Mouse (Mus musculus) Muller cell, postnatal 12 days (primary cell): Measurements from ENCODE around the gene Ubxn11.

Experiments
- DNase-seq: peaks from one replicate; pipeline ENCODE4 v3.0.0-alpha.2; 2015; ENCODE audit errors: inconsistent ontology term

The Ubxn11 gene

GRCm38 (mm10) chr4:134090521-134091224 lies 11.7 kb upstream of the Ubxn11 start:
- DNase-seq = no peak

- no peak for DNase-seq
Observed at GRCm38 (mm10) chr4:134091225-134091529, 11.2 kb upstream of the Ubxn11 start.

GRCm38 (mm10) chr4:134092382-134093288 lies 9.7 kb upstream of the Ubxn11 start:
- peak; percentile 19 for DNase-seq

- DNase-seq = no peak
Observed at GRCm38 (mm10) chr4:134094004-134094564, 8.3 kb upstream of the Ubxn11 start.

- DNase-seq = no peak
Observed at GRCm38 (mm10) chr4:134094923-134095547, 7.3 kb upstream of the Ubxn11 start, which contains the start of gene Cd52. Cd52 (minus strand) TSS chr4:134095082.

GRCm38 (mm10) chr4:134096120-134096519 lies 6.2 kb upstream of the Ubxn11 start:
- DNase-seq = no peak

GRCm38 (mm10) chr4:134097015-134097608 lies 5.3 kb upstream of the Ubxn11 start:
- DNase-seq = no peak

GRCm38 (mm10) chr4:134098628-134099027 lies 3.7 kb upstream of the Ubxn11 start:
- no peak for DNase-seq

GRCm38 (mm10) chr4:134100245-134100644 lies 2.1 kb upstream of the Ubxn11 start:
- DNase-seq = no peak

GRCm38 (mm10) chr4:134102742-134103119 lies 361 bp downstream of the Ubxn11 start:
- DNase-seq = no peak

GRCm38 (mm10) chr4:134106105-134106504 lies 3.7 kb downstream of the Ubxn11 start:
- DNase-seq = no peak

- DNase-seq = no peak
Observed at GRCm38 (mm10) chr4:134107730-134108129, 5.4 kb downstream of the Ubxn11 start.

- DNase-seq = no peak
Observed at GRCm38 (mm10) chr4:134108196-134108595, 5.8 kb downstream of the Ubxn11 start.

- DNase-seq = no peak
Observed at GRCm38 (mm10) chr4:134110653-134111052, 8.3 kb downstream of the Ubxn11 start.

- no peak for DNase-seq
Observed at GRCm38 (mm10) chr4:134112403-134112802, 10.0 kb downstream of the Ubxn11 start.

GRCm38 (mm10) chr4:134113356-134113994 lies 11.1 kb downstream of the Ubxn11 start:
- no peak for DNase-seq

- DNase-seq = no peak
Observed at GRCm38 (mm10) chr4:134114038-134114437, 11.7 kb downstream of the Ubxn11 start.

GRCm38 (mm10) chr4:134115215-134116144 lies 13.1 kb downstream of the Ubxn11 start:
- no peak for DNase-seq

GRCm38 (mm10) chr4:134116501-134116900 lies 14.1 kb downstream of the Ubxn11 start:
- DNase-seq = no peak

GRCm38 (mm10) chr4:134117012-134117411 lies 14.6 kb downstream of the Ubxn11 start:
- no peak for DNase-seq
